Mouse (Mus musculus) liver, adult 2 months (tissue): ENCODE measurements at regions not wholly inside any gene's neighbourhood (a gene's known extent, or its start where the extent isn't known, plus 50 kb on each side); places are given as distances from the start of the nearest gene placed in this dataset.

Experiments
- CTCF ChIP-seq: fragments of 200-500 bp; IDR thresholded peaks from 2 replicates; pipeline ENCODE4 v1.5.1; 2011; ENCODE audit warnings: low read depth, low read length, control low read depth
- POLR2A ChIP-seq: fragments of 200-500 bp; IDR thresholded peaks from 2 replicates; pipeline ENCODE4 v1.6.1; 2011; ENCODE audit warnings: low read length, control low read depth; ENCODE audit not compliant: insufficient read depth; ENCODE audit errors: extremely low read depth

DNA sequence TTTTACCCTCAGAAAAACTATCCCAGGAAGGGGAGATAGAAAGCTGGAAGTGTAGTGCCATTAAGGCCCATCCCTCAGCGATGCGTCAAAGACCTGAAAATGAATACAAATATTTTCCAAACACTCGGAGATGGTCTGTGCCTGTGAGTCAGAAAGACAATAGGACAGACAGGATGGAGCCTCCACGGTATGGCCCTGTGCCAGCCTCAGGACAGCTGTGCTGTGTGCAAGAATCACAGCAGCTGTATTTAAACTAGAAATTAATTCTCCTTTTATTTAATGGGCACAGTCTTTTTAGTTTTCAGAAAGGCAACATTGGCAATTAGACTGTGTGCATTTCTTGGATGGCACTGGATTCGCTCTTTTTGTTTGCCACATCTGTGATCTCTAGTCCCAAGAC is 340.9 kb upstream of the Shh start:
- TF ChIP-seq CTCF: no peak
- TF ChIP-seq POLR2A: no peak
